8 mouse cellular contexts compared by ENCODE assay signal in the genomic region with DNA sequence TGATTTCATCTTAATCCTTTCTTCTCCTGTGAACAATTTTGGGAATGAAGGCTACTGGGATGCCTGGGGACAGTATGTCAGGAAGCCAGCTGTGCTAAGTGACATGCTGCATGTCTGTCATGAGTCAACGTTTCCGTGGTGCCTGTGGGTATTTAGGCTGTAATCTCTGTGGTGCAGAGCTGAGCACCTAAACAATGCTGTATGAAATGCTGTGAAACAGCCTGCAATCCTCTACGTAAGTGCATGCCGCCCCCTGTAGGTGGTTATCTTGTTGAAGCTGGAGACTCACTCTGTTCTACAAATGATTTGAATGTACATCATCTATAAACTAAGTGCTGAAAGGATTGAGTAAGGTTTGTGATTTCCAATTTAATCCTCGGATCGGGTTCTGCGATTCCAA. TPM values are rescaled to one million over a fixed set of nuclear protein-coding genes. Genes with fewer than 3 reads are reported as not detected.
DNase-seq lines count a peak whose midpoint lies in the region; ATAC-seq and TF ChIP-seq lines count a peak whose summit lies in the region.

No protein-coding gene starts in this region.

- no peak for TF ChIP-seq CTCF in G1E (IDR thresholded peaks at IDR 0.05; ENCODE audit: low read depth, low read length)

- no peaks in the 10 kb centered on the region for H3K36me3 ChIP-seq in G1E (replicated peaks)
- no peaks in the 10 kb centered on the region for H3K36me3 ChIP-seq in midbrain, embryonic 10.5 days

- peak; percentile 22; the same call in 1 of the 2 replicates for ATAC-seq in G1E (ENCODE audit: extremely low read depth, insufficient number of reproducible peaks, low FRiP score, poor library complexity, severe bottlenecking)

- WGBS in midbrain, embryonic 10.5 days, result 42% methylated on average over 7 of the region's 7 CpGs

- H3K9me3 ChIP-seq in G1E (replicated peaks), result no peaks in the 10 kb centered on the region
- no peaks in the 10 kb centered on the region for H3K9me3 ChIP-seq in midbrain, embryonic 10.5 days (replicated peaks)

- intact Hi-C loops in heart, postnatal 25 days (cut with DNase I), result loop anchor here (5.0 to 10.0 kb wide), 2 partner anchors 269 to 371 kb away; partner anchors contain the start of gene Mettl21a

- H3K27me3 ChIP-seq in G1E (ENCODE audit: insufficient read depth, low read length), result peaks cover 10% of the 10 kb centered on the region
- no peaks in the 10 kb centered on the region for H3K27me3 ChIP-seq in midbrain, embryonic 10.5 days (ENCODE audit: low read depth, poor library complexity, severe bottlenecking)

- peak; percentile 66 for DNase-seq in heart, adult 11 months
- no peak for DNase-seq in heart, postnatal 25 days (ENCODE audit: low spot score)
- no peak for DNase-seq in G1E (ENCODE audit: low spot score)
- DNase-seq in cerebellum, postnatal 10 days, result peak; percentile 68 to 70
- DNase-seq in gonadal fat pad, adult 2 months (ENCODE audit: low read depth), result peak; percentile 20
- DNase-seq in layer of hippocampus, postnatal 25 days (ENCODE audit: extremely low spot score in 1 of 2, low spot score in 1 of 2), result peak; percentile 32 to 82
- DNase-seq in midbrain, embryonic 10.5 days (ENCODE audit: low spot score), result peak; percentile 43
- peak; percentile 32 to 79 for DNase-seq in spleen, postnatal 10 days (ENCODE audit: low spot score in 2 of 2)

- no peak overlapping the region for H3K27ac ChIP-seq in midbrain, embryonic 10.5 days (replicated peaks)

- H3K4me1 ChIP-seq in G1E (ENCODE audit: insufficient read depth, low read depth, low read length), result peaks cover 8% of the 10 kb centered on the region; the same call in 1 of the 2 replicates
- no peaks in the 10 kb centered on the region for H3K4me1 ChIP-seq in midbrain, embryonic 10.5 days

- H3K4me3 ChIP-seq in G1E (ENCODE audit: low read depth, low read length), result no peak overlapping the region
- H3K4me3 ChIP-seq in midbrain, embryonic 10.5 days, result no peak overlapping the region

RNA-seq across cellular contexts. Expression of gene Plekhm3, which starts 29.5 kb away (rescaled TPM):
- 1 to 10 TPM; 8.3 to 9.6 TPM for total RNA-seq in heart, postnatal 25 days (2021)
- total RNA-seq in G1E (2014; fragmentation: Nextera tagmentation) (25.8 and 33.5 TPM in 2 replicates), G1E (2017) (5.6 and 8.0 TPM in 2 replicates)
- polyA plus RNA-seq in G1E (2012), result 2.9 and 3.0 TPM in 2 replicates
- polyA plus RNA-seq in gonadal fat pad, adult 2 months (2012; rRNA removed), result 5.1 and 5.5 TPM in 2 replicates
- total RNA-seq in layer of hippocampus, postnatal 25 days (2021), result 10 to 100 TPM; 24.7 to 34.1 TPM
- 7.3 and 7.6 TPM in 2 replicates for polyA plus RNA-seq in midbrain, embryonic 10.5 days (2016; fragmentation: Nextera tagmentation; extraction: Ambion mirVana)

RNA-seq across cellular contexts. Expression of gene Akr1cl, which starts 46.4 kb away (rescaled TPM):
- not detected for total RNA-seq in heart, postnatal 25 days (2021)
- total RNA-seq in G1E (2014; fragmentation: Nextera tagmentation) (not detected in 2 replicates), G1E (2017) (0.27 and 0.46 TPM in 2 replicates)
- not detected in 2 replicates for polyA plus RNA-seq in G1E (2012)
- polyA plus RNA-seq in gonadal fat pad, adult 2 months (2012; rRNA removed), result 1.1 and 1.2 TPM in 2 replicates
- not detected for total RNA-seq in layer of hippocampus, postnatal 25 days (2021)
- 0.15 and 0.42 TPM in 2 replicates for polyA plus RNA-seq in midbrain, embryonic 10.5 days (2016; fragmentation: Nextera tagmentation; extraction: Ambion mirVana)

Comparison
In these comparisons a context has a peak if more than half of its experiments do, and no peak if none do; other contexts are left out.
1. DNase-seq: peak in heart, adult 11 months (single experiment), cerebellum, postnatal 10 days (2 of 2), gonadal fat pad, adult 2 months (single experiment), layer of hippocampus, postnatal 25 days (2 of 2), midbrain, embryonic 10.5 days (single experiment) and spleen, postnatal 10 days (2 of 2); none in heart, postnatal 25 days (single experiment) and G1E (single experiment).